Mouse (Mus musculus) bone marrow, adult 2 months (tissue): Measurements from ENCODE around the gene Ankrd33b. TPM values are rescaled to one million over a fixed set of nuclear protein-coding genes. Genes with fewer than 3 reads are reported as not detected.

Experiments used
- H3K27ac ChIP-seq: fragments of 200-500 bp; 2 replicates; pipeline ENCODE4 v1.5.1; 2012; ENCODE audit warnings: low read depth, mild to moderate bottlenecking, control low read depth, inconsistent platforms, low read length; ENCODE audit not compliant: control insufficient read depth, poor library complexity, insufficient read depth
- H3K4me1 ChIP-seq: fragments of 200-500 bp; 2 replicates; pipeline ENCODE4 v1.6.1; 2011; ENCODE audit warnings: low read length; ENCODE audit not compliant: control insufficient read depth, insufficient read depth
- H3K4me3 ChIP-seq: fragments of 200-500 bp; replicated peaks from 2 replicates; pipeline ENCODE3; 2011; ENCODE audit warnings: mild to moderate bottlenecking, low read depth, low read length, control low read depth; ENCODE audit not compliant: control insufficient read depth
- CTCF ChIP-seq: fragments of 200-500 bp; IDR thresholded peaks from 2 replicates; pipeline ENCODE4 v1.5.1; 2011; ENCODE audit warnings: low read length, control low read depth; ENCODE audit not compliant: control insufficient read depth, insufficient read depth
- POLR2A ChIP-seq: fragments of 200-500 bp; IDR thresholded peaks from 2 replicates; pipeline ENCODE4 v1.6.1; 2011; ENCODE audit warnings: low read depth, mild to moderate bottlenecking, control low read depth, low read length, borderline replicate concordance; ENCODE audit not compliant: control insufficient read depth
- WGBS: fragments of 180-500 bp; shearing (Covaris S2); methylation state at CpG from one replicate; pipeline ENCODE4 v1.1.7; 2018; 5-methylcytosine and 5-hydroxymethylcytosine counted together
- polyA plus RNA-seq: library from polyadenylated mRNA; stranded (reverse); fragments of >200 nt; gene quantifications from 2 replicates; pipeline ENCODE4 v1.2.4, GENCODE M21; 2011; ENCODE audit warnings: low replicate concordance; ENCODE audit not compliant: missing spikeins, insufficient read depth, insufficient read length

Ankrd33b gene
- polyA plus RNA-seq, 1 experiment: 3.9 TPM

DNA sequence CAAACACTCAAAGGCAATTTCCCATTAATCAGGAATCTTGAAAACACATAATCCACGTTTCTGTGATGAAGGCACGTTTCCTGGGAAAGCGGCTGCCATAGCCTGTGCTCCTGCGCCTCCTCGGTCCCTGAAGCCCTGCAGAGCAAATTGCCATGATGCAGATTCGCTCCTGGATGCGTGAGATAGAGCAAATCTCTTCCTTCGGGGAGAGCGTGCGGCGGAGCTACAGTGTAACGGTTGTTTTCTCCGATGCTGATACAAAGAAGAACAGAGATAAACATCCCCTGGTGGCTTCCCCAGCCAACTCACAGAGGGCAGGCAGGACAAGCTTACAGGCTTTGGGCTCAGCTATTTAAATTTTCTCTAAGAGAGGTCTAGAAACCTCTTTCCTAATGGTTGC is 85.7 kb downstream of the Ankrd33b start:
- 70% methylated on average over 13 of the region's 13 CpGs for WGBS
- no peak overlapping the region for H3K4me3 ChIP-seq
- peaks cover 4% of the 10 kb centered on the region; the same call in 1 of the 2 replicates for H3K4me1 ChIP-seq
- H3K27ac ChIP-seq: no peak overlapping the region
- TF ChIP-seq POLR2A (no peak), CTCF (no peak)

DNA sequence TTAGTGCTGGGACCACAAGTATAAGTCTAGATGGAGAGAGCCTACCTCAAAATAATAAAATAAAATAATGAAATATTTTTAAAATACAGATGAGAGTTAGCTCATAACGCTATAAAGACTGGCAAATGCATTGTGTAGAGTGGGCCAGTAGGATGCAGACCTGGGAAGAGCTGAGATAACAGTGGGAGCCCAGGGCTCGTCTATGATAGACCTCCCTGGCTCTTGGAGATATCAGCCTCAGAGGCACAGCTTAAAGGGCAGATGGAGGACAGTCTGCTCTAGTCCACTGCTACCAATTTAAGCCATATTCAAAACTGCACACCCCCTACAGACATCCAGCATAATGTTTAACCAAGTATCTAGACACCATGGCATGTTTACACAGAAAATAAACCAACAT is 86.8 kb downstream of the Ankrd33b start:
- peaks cover 4% of the 10 kb centered on the region; the same call in 1 of the 2 replicates for H3K4me1 ChIP-seq
- WGBS: 64% methylated on average over 2 of the region's 2 CpGs
- no peak overlapping the region for H3K27ac ChIP-seq
- no peak overlapping the region for H3K4me3 ChIP-seq
- TF ChIP-seq CTCF: no peak

GRCm38 (mm10) chr15:31280059-31280458 is 87.5 kb downstream of the Ankrd33b start:
- TF ChIP-seq CTCF (no peak), POLR2A (no peak)
- Histone ChIP-seq H3K4me1 (peaks cover 4% of the 10 kb centered on the region; the same call in 1 of the 2 replicates), H3K4me3 (no peak overlapping the region), H3K27ac (no peak overlapping the region)
- 74% methylated on average over 5 of the region's 5 CpGs for WGBS

- no peak overlapping the region for H3K4me3 ChIP-seq
- 31% methylated on average over 6 of the region's 6 CpGs for WGBS
- peaks cover 4% of the 10 kb centered on the region; the same call in 1 of the 2 replicates for H3K4me1 ChIP-seq
- no peak overlapping the region for H3K27ac ChIP-seq
- TF ChIP-seq CTCF: no peak
- no peak for TF ChIP-seq POLR2A
These were observed 87.9 kb downstream of the Ankrd33b start for GRCm38 (mm10) chr15:31279577-31280004.

GRCm38 (mm10) chr15:31279120-31279519 is 88.4 kb downstream of the Ankrd33b start:
- Histone ChIP-seq H3K27ac (no peak overlapping the region), H3K4me3 (no peak overlapping the region), H3K4me1 (peaks cover 4% of the 10 kb centered on the region; the same call in 1 of the 2 replicates)
- WGBS: 55% methylated on average over 2 of the region's 2 CpGs
- TF ChIP-seq CTCF (no peak), POLR2A (no peak)

DNA sequence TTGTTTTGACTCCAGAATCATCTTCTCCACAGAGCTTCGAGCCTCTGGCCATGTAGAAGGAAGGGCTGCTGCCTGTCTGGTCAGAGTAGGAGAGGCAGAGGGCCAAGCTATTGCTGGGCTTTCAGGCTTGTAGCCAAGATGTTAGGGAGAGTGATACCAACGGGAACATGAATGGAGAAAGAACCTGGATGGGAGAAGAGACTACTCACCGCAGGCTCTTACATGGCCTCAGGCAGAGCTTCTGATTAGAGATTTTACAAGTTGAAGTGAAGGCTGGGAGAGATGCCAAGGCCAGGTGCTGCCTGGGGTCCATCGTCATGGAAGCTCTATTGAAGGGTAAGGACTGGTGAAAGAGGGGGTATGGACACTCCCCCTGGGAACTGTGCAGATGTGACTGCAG is 89.4 kb downstream of the Ankrd33b start:
- Histone ChIP-seq H3K27ac (no peak overlapping the region), H3K4me3 (no peak overlapping the region), H3K4me1 (peaks cover 4% of the 10 kb centered on the region; the same call in 1 of the 2 replicates)
- 74% methylated on average over 4 of the region's 4 CpGs for WGBS
- TF ChIP-seq CTCF (no peak), POLR2A (no peak)

GRCm38 (mm10) chr15:31273509-31273908 is 94.0 kb downstream of the Ankrd33b start:
- 21% methylated on average over 10 of the region's 10 CpGs for WGBS
- Histone ChIP-seq H3K4me3 (no peak overlapping the region), H3K4me1 (no peaks in the 10 kb centered on the region), H3K27ac (no peak overlapping the region)
- no peak for TF ChIP-seq CTCF
- no peak for TF ChIP-seq POLR2A

DNA sequence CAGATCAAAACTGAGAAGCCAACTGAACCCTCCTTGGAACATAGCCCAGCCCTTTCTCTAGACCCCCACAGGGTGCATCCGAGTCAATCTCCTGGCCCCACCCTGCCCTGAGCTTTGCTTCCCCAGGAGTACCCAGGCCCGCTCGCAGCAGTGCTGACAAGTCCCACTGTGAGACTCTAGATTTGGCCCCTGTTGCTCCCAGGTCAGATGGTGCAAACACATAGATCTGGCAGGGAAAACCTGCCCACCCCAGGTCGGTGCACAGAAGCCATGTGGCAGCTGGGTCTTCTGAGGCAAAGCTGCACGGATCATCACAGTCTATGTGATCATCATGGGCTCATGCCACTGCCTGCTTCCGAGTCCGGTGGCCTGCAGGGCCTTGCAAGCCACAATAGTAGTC is 94.8 kb downstream of the Ankrd33b start:
- WGBS: 84% methylated on average over 7 of the region's 7 CpGs
- TF ChIP-seq POLR2A: no peak
- no peak for TF ChIP-seq CTCF
- no peak overlapping the region for H3K27ac ChIP-seq
- H3K4me1 ChIP-seq: no peaks in the 10 kb centered on the region
- no peak overlapping the region for H3K4me3 ChIP-seq

DNA sequence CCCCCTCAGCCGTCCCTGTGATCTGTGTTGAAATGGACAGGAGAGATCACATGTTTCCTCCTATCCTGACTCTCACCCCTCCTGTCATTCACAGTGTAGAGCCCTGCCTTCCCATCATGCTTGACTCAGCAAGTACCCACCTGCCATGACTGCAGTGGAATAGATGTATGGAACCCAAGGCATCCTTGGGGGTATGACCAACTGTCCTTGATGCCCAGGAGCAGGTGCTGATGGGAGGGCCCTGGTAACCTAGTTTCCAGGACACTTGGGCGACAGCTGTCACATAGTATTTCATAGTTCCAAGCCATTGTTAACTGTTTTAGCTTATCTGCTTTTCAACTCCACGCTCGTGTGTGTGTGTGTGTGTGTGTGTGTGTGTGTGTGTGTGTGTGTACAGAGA is 98.0 kb downstream of the Ankrd33b start:
- 53% methylated on average over 4 of the region's 4 CpGs for WGBS

DNA sequence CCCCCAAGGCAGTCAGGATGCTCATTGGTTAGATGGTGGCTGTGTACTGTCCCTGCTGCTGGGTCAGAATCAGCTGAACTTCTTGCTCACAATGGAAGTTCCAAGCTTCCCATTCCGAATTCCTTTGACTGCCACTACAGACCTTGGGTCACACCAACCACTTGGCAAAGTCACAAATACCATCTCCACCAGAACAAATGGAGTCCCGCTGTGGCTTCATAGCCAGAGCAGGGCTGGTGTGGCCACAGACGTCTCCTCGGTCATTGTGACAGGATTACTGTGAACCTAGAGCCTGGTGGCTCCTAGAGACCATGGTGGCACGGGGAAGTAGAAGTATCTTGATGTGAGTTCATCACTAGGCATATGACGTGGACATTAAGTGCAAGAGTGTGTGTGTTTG is 99.4 kb downstream of the Ankrd33b start:
- WGBS: 72% methylated on average over 6 of the region's 6 CpGs
- Histone ChIP-seq H3K27ac (no peak overlapping the region), H3K4me1 (no peaks in the 10 kb centered on the region), H3K4me3 (no peak overlapping the region)
- TF ChIP-seq POLR2A (no peak), CTCF (no peak)

More for the DNA sequence above, 98.0 kb downstream of the Ankrd33b start:
- Histone ChIP-seq H3K4me1 (no peaks in the 10 kb centered on the region), H3K4me3 (no peak overlapping the region), H3K27ac (no peak overlapping the region)
- no peak for TF ChIP-seq CTCF
- no peak for TF ChIP-seq POLR2A
